Mouse (Mus musculus): ENCODE data around the gene Mtif3.

GRCm38 (mm10) chr5:146931422-146931821 lies 32.2 kb downstream of the Mtif3 start:
- no peak for TF ChIP-seq CTCF (IDR thresholded peaks at IDR 0.05; ENCODE audit: low read depth)
- no peak for TF ChIP-seq EP300 (IDR thresholded peaks at IDR 0.05; ENCODE audit: low read depth)
